Mouse (Mus musculus) liver, embryonic 14 days (tissue): ENCODE results near the gene Ddx28. TPM values are rescaled to one million over a fixed set of nuclear protein-coding genes. Genes with fewer than 3 reads are reported as not detected.

Source experiments
- polyA plus RNA-seq: library from polyadenylated mRNA; depleted of rRNA; stranded (reverse); fragments of >200 nt; gene quantifications from 2 replicates; pipeline ENCODE4 v1.2.3, GENCODE M21; 2012; rRNA removed

Gene Ddx28
- polyA plus RNA-seq: 5.5 and 6.8 TPM in 2 replicates

GRCm38 (mm10) chr8:106011643-106011986 is at the start of gene Ddx28:
Ddx28 (minus strand) TSS chr8:106011882.

GRCm38 (mm10) chr8:106058731-106059612 is 47.3 kb upstream of the Ddx28 start, which contains the start of gene Nfatc3:
Nfatc3 (plus strand) TSS chr8:106058840.

GRCm38 (mm10) chr8:106005875-106006274 is 5.8 kb downstream of the Ddx28 start, which contains the start of gene Dpep2nb:
Dpep2nb (minus strand) TSS chr8:106005975.

GRCm38 (mm10) chr8:105990856-105991387 is 20.8 kb downstream of the Ddx28 start, which contains the start of gene Dus2:
Dus2 (plus strand) TSS chr8:105991337.

GRCm38 (mm10) chr8:105979325-105979724 is 32.4 kb downstream of the Ddx28 start, which contains the start of gene Dpep3:
Dpep3 (minus strand) TSS chr8:105979429.

GRCm38 (mm10) chr8:105965905-105966341 is 45.8 kb downstream of the Ddx28 start, which contains the start of gene Slc12a4:
Slc12a4 (minus strand) TSS chr8:105966097.

Other genes with a start within 250 kb of the Ddx28 start
- 48.1 and 64.7 TPM in 2 replicates for gene Ranbp10, start 184.5 kb downstream of the Ddx28 start, polyA plus RNA-seq
- 0.02 and 0.06 TPM in 2 replicates for gene Tsnaxip1, start 184.2 kb downstream of the Ddx28 start, polyA plus RNA-seq
- gene Cenpt, start 158.6 kb downstream of the Ddx28 start, polyA plus RNA-seq: 22.0 and 25.8 TPM in 2 replicates
- gene Thap11, start 156.8 kb downstream of the Ddx28 start, polyA plus RNA-seq: 22.2 and 26.2 TPM in 2 replicates
- gene Nutf2, start 151.3 kb downstream of the Ddx28 start, polyA plus RNA-seq: 90.9 and 92.1 TPM in 2 replicates
- gene Edc4, start 131.0 kb downstream of the Ddx28 start, polyA plus RNA-seq: 13.8 and 17.0 TPM in 2 replicates
- 0.24 and 0.25 TPM in 2 replicates for gene Nrn1l, start 118.3 kb downstream of the Ddx28 start, polyA plus RNA-seq
- 8.4 and 9.5 TPM in 2 replicates for gene Pskh1, start 111.4 kb downstream of the Ddx28 start, polyA plus RNA-seq
- 0.80 and 1.3 TPM in 2 replicates for gene Ctrl, start 78.0 kb downstream of the Ddx28 start, polyA plus RNA-seq
- gene Psmb10, start 73.4 kb downstream of the Ddx28 start, polyA plus RNA-seq: 47.4 and 48.3 TPM in 2 replicates
- gene Lcat, start 68.5 kb downstream of the Ddx28 start, polyA plus RNA-seq: 34.6 and 40.3 TPM in 2 replicates
- gene Slc12a4, start 45.8 kb downstream of the Ddx28 start, polyA plus RNA-seq: 9.7 and 10.8 TPM in 2 replicates
- not detected in 2 replicates for gene Dpep3, start 32.5 kb downstream of the Ddx28 start, polyA plus RNA-seq
- gene Dus2, start 20.5 kb downstream of the Ddx28 start, polyA plus RNA-seq: 8.4 and 9.4 TPM in 2 replicates
- gene Dpep2nb, start 5.9 kb downstream of the Ddx28 start, polyA plus RNA-seq: not detected in 2 replicates
- gene Nfatc3, start 47.0 kb upstream of the Ddx28 start, polyA plus RNA-seq: 10.2 and 11.7 TPM in 2 replicates
- gene Esrp2, start 125.1 kb upstream of the Ddx28 start, polyA plus RNA-seq: 6.1 and 6.8 TPM in 2 replicates
- gene Pla2g15, start 138.5 kb upstream of the Ddx28 start, polyA plus RNA-seq: 3.0 and 3.3 TPM in 2 replicates
- 3.3 and 3.9 TPM in 2 replicates for gene Slc7a6, start 157.0 kb upstream of the Ddx28 start, polyA plus RNA-seq
- 12.2 and 14.6 TPM in 2 replicates for gene Slc7a6os, start 199.1 kb upstream of the Ddx28 start, polyA plus RNA-seq
- 10.4 and 11.7 TPM in 2 replicates for gene Prmt7, start 199.1 kb upstream of the Ddx28 start, polyA plus RNA-seq